Mouse (Mus musculus): ENCODE results near the gene Tenm4. TPM values are rescaled to one million over a fixed set of nuclear protein-coding genes. Genes with fewer than 3 reads are reported as not detected.

Tenm4 gene
- polyA plus RNA-seq, 1 experiment from 2014 or later = 9.1 TPM

DNA sequence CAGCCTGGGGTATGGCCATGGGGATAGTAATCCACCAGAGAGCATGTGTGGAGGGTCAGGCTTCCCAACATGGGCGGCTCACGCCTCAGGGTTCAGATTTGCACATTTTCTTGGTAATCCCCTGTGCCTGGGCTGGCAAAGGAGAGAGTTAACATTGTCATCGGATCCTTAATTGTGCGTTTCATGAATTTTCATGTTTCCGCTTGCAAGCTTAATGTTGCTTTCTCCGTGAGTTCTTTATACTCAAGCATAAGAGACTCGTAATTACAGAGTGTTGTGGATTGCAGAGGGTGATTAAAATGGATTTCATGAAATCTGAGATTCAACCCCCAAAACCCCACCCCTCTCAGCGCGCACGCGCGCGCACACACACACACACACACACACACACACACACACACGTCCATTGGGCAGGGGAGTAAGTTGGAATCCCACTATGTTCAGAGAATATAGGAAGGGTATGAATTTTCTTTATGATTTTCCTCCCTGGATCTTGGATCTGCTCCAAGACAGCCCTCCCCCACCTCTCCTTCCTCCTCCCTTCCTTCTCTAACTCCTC, 341.0 kb downstream of the Tenm4 start:
- no peaks in the 10 kb centered on the region for H3K27me3 ChIP-seq (ENCODE audit: control insufficient read depth, insufficient read depth, low read length)
- H3K4me1 ChIP-seq (ENCODE audit: control insufficient read depth, insufficient read depth, low read length) = no peaks in the 10 kb centered on the region
- WGBS = 89% methylated on average over 14 of the region's 14 CpGs
- H3K4me2 ChIP-seq (ENCODE audit: low read depth, low read length) = no peak overlapping the region
- no peaks in the 10 kb centered on the region for H3K36me3 ChIP-seq (ENCODE audit: control insufficient read depth, insufficient read depth)
- peak overlapping the region; percentile 2; the same call in 1 of the 2 replicates for H3K27ac ChIP-seq (ENCODE audit: low read length)
- H3K4me3 ChIP-seq (ENCODE audit: low read length) = no peak overlapping the region
- no peaks in the 10 kb centered on the region for H3K9me3 ChIP-seq (replicated peaks; ENCODE audit: control insufficient read depth, low read length)
- H3K9ac ChIP-seq (ENCODE audit: low read length) = no peak overlapping the region
- ATAC-seq (replicated peaks; ENCODE audit: extremely low read depth, insufficient read depth, low FRiP score) = no peak

DNA sequence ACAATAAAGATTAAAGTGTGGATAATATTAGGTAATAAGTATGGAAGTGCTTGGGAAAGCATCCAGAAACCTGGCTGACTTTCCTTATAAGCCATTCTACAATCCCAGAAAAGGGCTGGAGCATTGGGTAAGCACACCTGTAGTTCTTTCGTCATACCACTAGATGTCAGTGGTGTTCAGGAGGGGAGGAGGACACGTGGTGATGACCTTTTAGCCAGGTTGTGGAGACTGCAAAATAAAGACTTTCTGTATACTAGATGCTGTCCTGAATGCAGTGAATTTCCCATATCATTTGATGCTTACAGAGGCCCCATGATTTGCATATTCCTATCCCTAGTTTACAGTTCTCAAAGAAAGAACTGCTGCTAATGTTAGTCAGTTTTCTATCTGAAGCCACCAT, 348.2 kb downstream of the Tenm4 start:
- Histone ChIP-seq H3K27ac (ENCODE audit: low read length) (no peak overlapping the region), H3K4me3 (ENCODE audit: low read length) (no peak overlapping the region), H3K9ac (ENCODE audit: low read length) (no peak overlapping the region), H3K36me3 (ENCODE audit: control insufficient read depth, insufficient read depth) (no peaks in the 10 kb centered on the region), H3K4me2 (ENCODE audit: low read depth, low read length) (no peak overlapping the region), H3K27me3 (ENCODE audit: control insufficient read depth, insufficient read depth, low read length) (peaks cover 8% of the 10 kb centered on the region), H3K9me3 (replicated peaks; ENCODE audit: control insufficient read depth, low read length) (no peaks in the 10 kb centered on the region), H3K4me1 (ENCODE audit: control insufficient read depth, insufficient read depth, low read length) (no peaks in the 10 kb centered on the region)
- WGBS = 5% methylated on average over 2 of the region's 2 CpGs
- ATAC-seq (replicated peaks; ENCODE audit: extremely low read depth, insufficient read depth, low FRiP score) = no peak

DNA sequence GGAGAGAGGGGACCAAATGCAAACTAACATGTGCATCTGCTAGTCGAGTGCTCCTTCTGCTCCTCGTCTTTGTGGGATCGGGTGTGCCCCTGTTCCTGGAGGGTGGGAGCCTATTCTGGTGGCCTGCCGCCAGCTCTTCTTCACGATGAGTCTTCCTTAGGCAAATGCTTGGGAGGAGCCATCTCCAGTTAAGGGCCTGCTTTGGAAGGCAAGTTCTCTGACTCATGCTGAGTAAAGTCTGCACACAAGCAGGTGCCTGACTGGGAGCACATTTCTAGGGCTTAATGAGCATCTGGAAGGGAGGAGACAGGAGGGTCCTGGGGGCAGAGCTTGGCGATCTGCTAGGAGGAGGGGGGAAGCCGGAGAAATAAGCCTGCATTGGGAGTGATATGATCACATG, 350.9 kb downstream of the Tenm4 start:
- Histone ChIP-seq H3K27ac (ENCODE audit: low read length) (no peak overlapping the region), H3K4me3 (ENCODE audit: low read length) (no peak overlapping the region), H3K27me3 (ENCODE audit: control insufficient read depth, insufficient read depth, low read length) (peaks cover 8% of the 10 kb centered on the region), H3K4me2 (ENCODE audit: low read depth, low read length) (no peak overlapping the region), H3K4me1 (ENCODE audit: control insufficient read depth, insufficient read depth, low read length) (no peaks in the 10 kb centered on the region), H3K36me3 (ENCODE audit: control insufficient read depth, insufficient read depth) (no peaks in the 10 kb centered on the region), H3K9me3 (replicated peaks; ENCODE audit: control insufficient read depth, low read length) (no peaks in the 10 kb centered on the region), H3K9ac (ENCODE audit: low read length) (no peak overlapping the region)
- WGBS = 70% methylated on average over 7 of the region's 7 CpGs
- no peak for ATAC-seq (replicated peaks; ENCODE audit: extremely low read depth, insufficient read depth, low FRiP score)

- 48% methylated on average over 2 of the region's 2 CpGs for WGBS
- H3K9me3 ChIP-seq (replicated peaks; ENCODE audit: control insufficient read depth, low read length) = no peaks in the 10 kb centered on the region
- no peak overlapping the region for H3K4me3 ChIP-seq (ENCODE audit: low read length)
- H3K27me3 ChIP-seq (ENCODE audit: control insufficient read depth, insufficient read depth, low read length) = peaks cover 8% of the 10 kb centered on the region
- ATAC-seq (replicated peaks; ENCODE audit: extremely low read depth, insufficient read depth, low FRiP score) = 0 out of 2 replicates have a peak, but pooled peaks have one; percentile 44
- no peaks in the 10 kb centered on the region for H3K4me1 ChIP-seq (ENCODE audit: control insufficient read depth, insufficient read depth, low read length)
- no peak overlapping the region; the same call in 1 of the 2 replicates for H3K27ac ChIP-seq (ENCODE audit: low read length)
- H3K36me3 ChIP-seq (ENCODE audit: control insufficient read depth, insufficient read depth) = no peaks in the 10 kb centered on the region
- H3K4me2 ChIP-seq (ENCODE audit: low read depth, low read length) = no peak overlapping the region
- no peak overlapping the region for H3K9ac ChIP-seq (ENCODE audit: low read length)
Measured at GRCm38 (mm10) chr7:96523673-96524072, 352.6 kb downstream of the Tenm4 start.

DNA sequence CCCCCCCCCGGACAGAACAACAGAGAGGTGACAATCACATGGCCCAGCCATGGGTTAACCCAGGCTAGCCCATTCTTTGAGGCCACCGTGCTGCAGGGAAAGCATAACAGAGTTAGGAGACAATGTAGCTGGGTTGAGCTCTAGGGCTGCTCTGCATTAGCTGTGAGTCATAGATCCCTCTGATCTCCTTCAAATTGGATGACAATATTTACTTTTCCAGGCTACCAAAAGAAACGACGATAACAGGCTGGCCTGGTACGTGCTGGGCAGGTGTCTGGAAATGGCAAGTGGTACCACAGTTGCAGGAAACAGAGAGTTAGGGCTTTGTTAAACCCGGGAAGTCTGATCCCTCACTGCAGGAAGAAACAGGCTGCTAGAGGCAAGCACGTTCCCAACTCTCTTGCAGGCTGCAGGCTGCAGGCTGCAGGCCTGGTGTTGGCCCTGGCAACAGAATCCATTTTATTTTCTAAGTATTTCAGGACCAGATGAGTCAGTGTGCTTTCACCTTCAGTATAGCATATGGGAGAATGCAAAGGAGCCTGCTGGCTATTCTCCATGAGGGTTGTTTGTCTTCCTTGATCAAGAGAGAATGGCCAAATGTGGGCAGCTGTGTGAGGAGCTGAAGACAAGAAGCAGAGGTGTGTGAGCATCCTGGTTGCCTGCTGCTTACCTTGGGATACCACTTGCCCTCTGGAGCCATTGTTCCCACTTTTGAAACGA, 353.6 kb downstream of the Tenm4 start:
- Histone ChIP-seq H3K27me3 (ENCODE audit: control insufficient read depth, insufficient read depth, low read length) (peaks cover 8% of the 10 kb centered on the region), H3K9ac (ENCODE audit: low read length) (no peak overlapping the region), H3K9me3 (replicated peaks; ENCODE audit: control insufficient read depth, low read length) (no peaks in the 10 kb centered on the region), H3K36me3 (ENCODE audit: control insufficient read depth, insufficient read depth) (no peaks in the 10 kb centered on the region), H3K4me2 (ENCODE audit: low read depth, low read length) (no peak overlapping the region), H3K4me1 (ENCODE audit: control insufficient read depth, insufficient read depth, low read length) (no peaks in the 10 kb centered on the region), H3K4me3 (ENCODE audit: low read length) (no peak overlapping the region), H3K27ac (ENCODE audit: low read length) (no peak overlapping the region)
- ATAC-seq (replicated peaks; ENCODE audit: extremely low read depth, insufficient read depth, low FRiP score) = no peak
- 69% methylated on average over 8 of the region's 8 CpGs for WGBS

DNA sequence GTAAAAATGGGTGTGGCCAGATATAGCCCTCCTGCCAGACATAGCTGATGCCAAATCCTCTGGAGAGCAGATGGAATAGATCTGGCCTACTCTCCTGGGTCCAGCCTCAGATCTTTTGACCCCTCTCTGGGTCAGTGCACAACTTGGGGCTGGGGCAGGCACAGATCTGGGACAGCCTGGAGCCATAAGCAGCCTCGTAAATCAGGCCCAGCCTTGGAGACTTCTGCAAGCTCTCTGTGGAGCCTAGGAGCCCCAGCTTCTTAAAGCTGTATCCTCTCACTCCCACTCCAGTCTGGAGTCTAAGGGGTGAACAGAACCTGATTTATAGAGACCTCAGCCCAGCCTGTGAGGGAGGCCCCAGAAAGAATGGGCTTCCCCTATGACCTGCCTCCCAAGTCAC, 354.3 kb downstream of the Tenm4 start:
- ATAC-seq (replicated peaks; ENCODE audit: extremely low read depth, insufficient read depth, low FRiP score) = no peak
- Histone ChIP-seq H3K27ac (ENCODE audit: low read length) (no peak overlapping the region), H3K9ac (ENCODE audit: low read length) (no peak overlapping the region), H3K36me3 (ENCODE audit: control insufficient read depth, insufficient read depth) (no peaks in the 10 kb centered on the region), H3K4me3 (ENCODE audit: low read length) (no peak overlapping the region), H3K4me1 (ENCODE audit: control insufficient read depth, insufficient read depth, low read length) (no peaks in the 10 kb centered on the region), H3K4me2 (ENCODE audit: low read depth, low read length) (no peak overlapping the region), H3K9me3 (replicated peaks; ENCODE audit: control insufficient read depth, low read length) (no peaks in the 10 kb centered on the region), H3K27me3 (ENCODE audit: control insufficient read depth, insufficient read depth, low read length) (peaks cover 8% of the 10 kb centered on the region)
- 71% methylated on average over 1 of the region's 1 CpGs for WGBS

- Histone ChIP-seq H3K4me2 (ENCODE audit: low read depth, low read length) (no peak overlapping the region), H3K4me3 (ENCODE audit: low read length) (no peak overlapping the region)
Measured at GRCm38 (mm10) chr7:96530571-96531426, 359.8 kb downstream of the Tenm4 start.

DNA sequence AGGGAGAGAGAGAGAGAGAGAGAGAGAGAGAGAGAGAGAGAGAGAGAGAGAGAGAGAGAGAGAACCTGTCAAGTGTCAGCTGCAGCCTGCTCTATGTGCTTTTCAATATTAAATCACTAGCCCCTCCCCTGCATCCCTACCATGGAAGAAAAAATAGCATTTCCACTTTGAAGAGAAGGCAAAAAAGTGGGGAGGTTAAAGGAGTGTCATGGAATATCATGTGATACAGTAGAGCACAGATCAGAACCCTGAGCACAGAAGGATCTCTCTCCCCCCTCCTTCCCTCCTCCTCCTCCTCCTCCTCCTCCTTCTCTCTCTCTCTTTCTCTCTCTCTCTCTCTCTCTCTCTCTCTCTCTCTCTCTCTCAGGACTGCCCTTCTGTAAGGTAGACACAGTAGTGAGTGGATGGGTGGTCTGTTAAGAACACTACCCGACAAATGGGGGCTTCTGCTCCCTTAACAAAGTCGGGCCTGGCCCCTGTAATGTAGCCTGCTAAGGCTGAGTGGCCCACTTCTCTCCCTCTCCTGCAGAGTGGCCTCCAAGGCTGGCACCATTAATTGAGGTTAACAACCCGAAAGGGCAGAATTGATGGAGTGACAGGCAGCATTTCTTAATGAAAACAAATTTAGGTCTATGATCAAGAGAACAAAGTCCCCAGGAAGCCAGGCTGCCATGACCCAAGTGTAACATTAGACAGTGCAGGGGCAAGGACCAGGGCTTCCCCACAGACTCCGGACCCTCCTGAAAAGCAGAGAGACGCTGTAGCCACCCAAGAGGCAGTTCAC, 361.1 kb downstream of the Tenm4 start:
- Histone ChIP-seq H3K4me3 (ENCODE audit: low read length) (no peak overlapping the region), H3K4me1 (ENCODE audit: control insufficient read depth, insufficient read depth, low read length) (no peaks in the 10 kb centered on the region), H3K9ac (ENCODE audit: low read length) (no peak overlapping the region), H3K27ac (ENCODE audit: low read length) (no peak overlapping the region), H3K4me2 (ENCODE audit: low read depth, low read length) (no peak overlapping the region), H3K36me3 (ENCODE audit: control insufficient read depth, insufficient read depth) (no peaks in the 10 kb centered on the region), H3K27me3 (ENCODE audit: control insufficient read depth, insufficient read depth, low read length) (no peaks in the 10 kb centered on the region), H3K9me3 (replicated peaks; ENCODE audit: control insufficient read depth, low read length) (no peaks in the 10 kb centered on the region)
- 53% methylated on average over 5 of the region's 5 CpGs for WGBS
- ATAC-seq (replicated peaks; ENCODE audit: extremely low read depth, insufficient read depth, low FRiP score) = no peak

More at GRCm38 (mm10) chr7:96530571-96531426, 359.8 kb downstream of the Tenm4 start:
- Histone ChIP-seq H3K9ac (ENCODE audit: low read length) (no peak overlapping the region), H3K27ac (ENCODE audit: low read length) (no peak overlapping the region), H3K36me3 (ENCODE audit: control insufficient read depth, insufficient read depth) (no peaks in the 10 kb centered on the region), H3K4me1 (ENCODE audit: control insufficient read depth, insufficient read depth, low read length) (no peaks in the 10 kb centered on the region), H3K27me3 (ENCODE audit: control insufficient read depth, insufficient read depth, low read length) (no peaks in the 10 kb centered on the region), H3K9me3 (replicated peaks; ENCODE audit: control insufficient read depth, low read length) (no peaks in the 10 kb centered on the region)
- 73% methylated on average over 10 of the region's 10 CpGs for WGBS
- no peak for ATAC-seq (replicated peaks; ENCODE audit: extremely low read depth, insufficient read depth, low FRiP score)
